Mouse (Mus musculus) kidney, adult 11 months (tissue): ENCODE measurements around the gene Tent5c.
A peak's percentile ranks its signal among the peaks of the same experiment; 100 is the strongest.

Experiments
- DNase-seq: peaks from one replicate; pipeline ENCODE4 v3.0.0; 2022

Gene Tent5c

GRCm38 (mm10) chr3:100489133-100490009, at the start of gene Tent5c:
TSS of gene Tent5c (minus strand) at chr3:100489324.
- DNase-seq: peak; percentile 96

DNA sequence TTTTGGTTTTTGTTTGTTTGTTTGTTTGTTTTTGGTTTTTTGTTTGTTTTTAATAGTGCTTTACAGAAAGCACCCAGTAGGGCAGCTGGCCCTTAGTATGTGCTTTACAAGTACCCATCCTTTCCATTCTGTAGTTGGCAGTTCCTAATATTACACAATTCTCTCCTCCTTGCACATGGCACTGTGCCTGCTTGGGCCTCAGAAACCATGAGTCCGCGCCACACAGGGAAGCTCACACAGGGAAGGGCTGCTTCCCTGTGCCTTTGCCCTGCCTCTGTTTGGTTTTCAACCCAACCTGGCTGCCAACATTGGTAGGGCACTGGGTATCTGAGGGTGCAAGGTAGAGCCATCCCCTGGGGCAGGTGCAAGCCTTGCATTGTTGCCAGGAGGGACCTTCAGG, 47.6 kb upstream of the Tent5c start:
- DNase-seq: no peak

DNA sequence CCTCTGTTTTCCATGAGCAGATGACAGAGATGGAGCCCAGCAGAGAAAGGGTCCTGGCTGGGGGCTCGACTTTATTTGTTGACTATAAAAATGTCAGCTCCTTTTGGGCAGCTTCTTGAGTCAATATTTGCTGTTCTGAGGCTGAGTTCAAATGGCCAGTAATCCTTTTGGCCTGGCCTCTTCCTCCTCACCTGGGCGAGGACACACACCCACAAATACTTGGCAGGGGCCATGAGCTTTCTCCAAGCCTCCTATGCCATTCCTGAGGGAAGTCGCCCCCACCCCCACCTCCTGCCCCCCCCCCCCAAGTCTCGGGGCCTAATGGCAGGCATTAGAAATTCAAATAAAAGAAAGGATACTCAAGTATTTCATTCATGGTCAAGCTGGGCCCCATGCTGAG, 46.8 kb upstream of the Tent5c start:
- DNase-seq: no peak

DNA sequence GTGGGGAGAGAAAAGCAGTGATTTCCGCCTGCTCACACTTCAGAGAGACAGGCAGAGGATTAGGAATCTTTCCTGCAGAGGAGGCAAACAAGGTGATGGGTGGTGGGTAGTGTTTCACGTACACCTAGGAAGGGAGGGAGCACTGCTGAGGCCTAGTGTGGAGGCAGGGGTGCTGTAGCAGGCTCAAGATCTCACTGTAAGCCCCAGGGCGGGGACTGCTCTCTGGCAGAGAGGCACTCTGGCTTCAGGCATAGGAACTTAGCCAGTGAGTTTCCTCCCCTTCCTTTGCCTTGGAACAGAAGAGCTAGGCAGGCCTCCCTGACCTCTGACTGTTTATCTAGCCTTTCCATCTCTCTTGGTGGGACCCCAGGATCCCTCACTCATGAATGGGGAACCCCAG, 46.2 kb upstream of the Tent5c start:
- DNase-seq: no peak

- DNase-seq: no peak
Observed at GRCm38 (mm10) chr3:100534394-100534793, 45.3 kb upstream of the Tent5c start.

DNA sequence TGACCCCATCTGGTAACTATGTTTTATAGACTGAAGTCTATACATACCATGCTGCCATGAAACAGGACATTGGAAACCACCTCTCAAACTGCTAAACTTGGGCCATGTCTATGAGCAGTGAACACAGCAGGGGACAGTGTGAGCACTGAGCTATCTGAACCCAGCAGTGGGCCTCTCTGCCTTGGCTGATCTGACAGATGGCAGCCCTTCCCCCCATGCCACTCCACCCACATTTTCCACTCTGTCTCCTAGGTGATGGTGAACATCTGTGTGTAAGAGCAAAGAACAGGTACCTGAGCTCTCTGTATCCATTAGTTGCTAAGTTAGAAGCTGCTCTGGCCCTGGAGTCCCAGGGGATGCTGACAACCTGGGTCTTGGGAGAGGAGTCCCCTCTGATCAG, 44.3 kb upstream of the Tent5c start:
- DNase-seq: no peak

- no peak for DNase-seq
Observed at GRCm38 (mm10) chr3:100530919-100531318, 41.8 kb upstream of the Tent5c start.

GRCm38 (mm10) chr3:100530244-100530788, 41.2 kb upstream of the Tent5c start:
- no peak for DNase-seq

DNA sequence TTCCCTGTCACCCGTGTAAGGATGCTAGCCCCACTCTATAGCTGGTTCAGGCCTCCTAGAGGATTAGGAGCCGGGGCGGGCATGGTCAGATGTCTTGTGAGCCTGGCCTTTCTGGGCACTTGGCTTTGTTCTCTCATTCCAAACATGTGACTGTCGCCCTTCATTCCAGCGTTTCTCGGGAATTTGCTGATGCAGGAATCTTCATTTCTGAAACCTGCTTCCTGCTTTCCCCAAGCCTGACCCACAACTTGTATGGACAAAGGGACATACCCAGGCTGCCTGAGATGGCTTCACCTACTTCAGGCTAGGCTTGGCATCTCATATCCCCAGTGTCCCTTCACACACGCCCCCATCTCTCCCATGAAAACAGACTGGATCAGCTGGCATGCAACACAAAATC, 33.5 kb upstream of the Tent5c start:
- peak; percentile 10 for DNase-seq

GRCm38 (mm10) chr3:100521626-100522025, 32.5 kb upstream of the Tent5c start:
- no peak for DNase-seq

- no peak for DNase-seq
Observed at GRCm38 (mm10) chr3:100515754-100516141, 26.6 kb upstream of the Tent5c start.

- no peak for DNase-seq
Observed at GRCm38 (mm10) chr3:100515093-100515753, 26.1 kb upstream of the Tent5c start.

DNA sequence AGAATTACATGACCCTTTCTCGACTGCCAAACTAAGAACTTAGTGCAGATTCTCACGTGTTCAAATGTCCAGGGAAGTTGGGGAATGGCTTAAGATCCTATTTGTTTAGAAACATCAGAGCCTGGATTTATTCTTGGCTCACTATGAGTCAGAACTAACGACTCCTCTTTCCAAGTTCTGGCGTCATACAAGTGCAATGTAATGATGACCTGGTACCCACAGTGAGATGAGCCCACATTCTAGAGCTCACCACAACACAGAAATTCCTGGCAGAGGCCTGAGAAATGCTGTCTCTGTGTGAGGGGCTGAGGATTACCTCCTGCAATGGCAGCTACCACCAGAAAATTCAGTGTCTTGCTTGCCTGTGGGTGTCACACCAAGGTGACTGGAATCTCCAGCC, 18.1 kb upstream of the Tent5c start:
- no peak for DNase-seq

GRCm38 (mm10) chr3:100506715-100507114, 17.6 kb upstream of the Tent5c start:
- DNase-seq: no peak

DNA sequence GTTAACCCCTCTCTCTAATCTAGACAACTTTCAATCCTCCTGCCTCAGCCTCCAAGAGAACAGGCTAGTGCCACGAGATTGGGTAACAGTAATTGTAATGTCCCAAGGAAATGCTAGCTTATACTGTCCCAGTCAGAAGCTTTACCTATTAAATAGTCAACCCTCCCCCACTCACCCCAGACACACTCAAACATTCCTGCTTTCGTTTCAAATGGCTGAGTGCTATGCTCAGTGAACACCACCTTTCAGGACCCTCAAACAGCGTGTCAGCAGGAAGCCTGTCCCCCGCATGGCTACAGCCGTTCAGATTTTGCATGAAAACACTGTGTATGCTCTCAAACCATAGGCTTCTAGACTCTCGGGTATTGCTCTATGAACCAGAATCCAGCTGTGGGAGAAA, 14.8 kb upstream of the Tent5c start:
- DNase-seq: no peak

DNA sequence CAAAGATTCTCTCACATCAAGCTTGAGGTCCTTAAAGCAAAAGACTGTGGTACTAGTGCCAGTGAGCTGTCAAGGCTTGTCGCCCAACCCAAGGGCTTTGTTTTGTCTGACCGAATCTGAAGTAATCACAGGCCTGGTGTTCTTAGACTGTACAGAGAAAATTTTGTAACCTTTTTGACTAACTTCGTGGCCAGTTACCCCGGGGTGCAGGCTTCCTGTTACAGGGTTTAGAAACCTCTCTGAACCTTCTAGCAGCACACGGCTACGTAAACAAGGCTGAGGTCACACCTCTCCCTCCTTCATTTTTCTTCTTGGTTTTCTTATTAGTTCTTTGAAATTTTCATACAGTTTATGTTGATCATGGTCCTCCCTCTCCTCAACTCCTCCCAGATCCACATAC, 13.4 kb upstream of the Tent5c start:
- no peak for DNase-seq

DNA sequence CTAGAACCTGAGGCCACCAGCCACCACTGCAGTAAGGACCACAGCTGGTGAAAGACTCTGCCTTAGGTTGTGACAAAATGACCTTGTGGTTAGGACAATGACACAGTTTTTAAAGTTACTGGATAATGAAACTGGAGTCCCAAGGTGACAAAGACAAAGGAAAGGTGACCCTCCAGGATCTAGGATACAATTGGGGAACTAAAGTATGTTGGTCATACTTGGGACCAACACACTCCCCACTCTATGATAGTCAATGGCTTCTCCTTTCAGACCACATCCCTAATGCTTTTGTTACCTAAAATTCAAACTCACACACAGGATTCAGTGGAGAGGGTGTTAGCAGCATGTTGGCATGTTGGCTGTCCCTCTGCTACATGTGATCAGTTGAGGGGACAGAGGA, 12.8 kb upstream of the Tent5c start:
- no peak for DNase-seq

GRCm38 (mm10) chr3:100496081-100496480, 7.0 kb upstream of the Tent5c start:
- no peak for DNase-seq

GRCm38 (mm10) chr3:100495456-100495855, 6.3 kb upstream of the Tent5c start:
- DNase-seq: no peak

- no peak for DNase-seq
Observed at GRCm38 (mm10) chr3:100494912-100495311, 5.8 kb upstream of the Tent5c start.

DNA sequence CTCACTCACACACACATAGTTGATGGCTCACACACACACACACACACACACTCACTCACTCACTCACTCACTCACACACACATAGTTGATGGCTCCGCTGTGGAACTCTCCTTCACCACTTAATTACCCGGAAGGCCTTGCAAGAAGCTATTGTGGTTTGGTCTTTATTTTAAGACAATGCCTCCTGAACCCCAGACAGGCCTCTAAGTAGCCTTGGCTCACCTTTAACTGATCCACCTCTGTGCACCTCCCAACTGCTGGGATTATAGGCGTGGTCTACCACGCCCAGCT, 831 bp upstream of the Tent5c start:
- DNase-seq: no peak

GRCm38 (mm10) chr3:100488251-100489132, 632 bp downstream of the Tent5c start:
- DNase-seq: peak; percentile 65

- no peak for DNase-seq
Observed at GRCm38 (mm10) chr3:100487046-100487445, 2.1 kb downstream of the Tent5c start.
